In the genomic region with DNA sequence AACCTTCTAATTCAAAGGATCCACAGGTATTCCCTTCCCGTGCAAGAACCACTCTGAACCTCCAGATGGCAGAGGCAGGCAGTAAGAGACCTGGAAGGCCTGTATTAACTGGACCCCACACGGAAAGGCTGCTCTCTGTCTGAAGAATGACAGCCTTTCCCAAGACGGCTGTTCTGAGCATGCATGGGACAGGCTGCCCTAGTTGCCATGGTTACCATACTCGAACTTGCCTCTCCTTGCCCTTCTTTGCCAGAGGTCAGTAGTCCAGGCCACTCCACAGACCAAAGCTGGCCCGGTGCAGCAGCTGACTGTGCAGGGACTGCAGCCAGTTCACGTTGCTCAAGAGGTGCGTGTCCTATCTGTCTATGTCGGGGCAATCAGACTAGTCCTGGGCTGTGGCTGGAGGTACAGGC, we compare ENCODE assay signal across 9 mouse cellular contexts. TPM values are rescaled to one million over a fixed set of nuclear protein-coding genes. Genes with fewer than 3 reads are reported as not detected.
DNase-seq lines count a peak whose midpoint lies in the region; ATAC-seq lines count a peak whose summit lies in the region.
"Had no signal": no experiment of that assay in that cellular context is flagged by ENCODE, and none has a peak within 500 bp of the region (broad histone marks: within the 10 kb centered on the region; RNA-seq: fewer than 3 reads in every experiment).

No protein-coding gene starts in this region.

- no peak for ATAC-seq in activated CD4-positive, CD25-positive, alpha-beta regulatory T cell, adult 4 months
- no peak for ATAC-seq in megakaryocyte, adult 5-6 weeks (ENCODE audit: poor library complexity, severe bottlenecking)

- DNase-seq in adrenal gland, adult 8-10 months = peak; percentile 60
- no peak for DNase-seq in adrenal gland, adult 18-20 months (ENCODE audit: low spot score in 2 of 2)
- DNase-seq in embryo, embryonic 10 days (ENCODE audit: low spot score) = peak; percentile 91
- DNase-seq in kidney, adult 18-20 months = peak; percentile 75
- DNase-seq in lung, postnatal 36 days = peak; percentile 47
- no peak for DNase-seq in right cerebral cortex, postnatal 25 days

RNA-seq across cellular contexts. Expression of a gene that starts 17.2 kb away (rescaled TPM):
- 10 to 100 TPM; 16.8 to 25.2 (median 20.5) TPM for total RNA-seq in adrenal gland, adult 8-10 months (2022)
- total RNA-seq in adrenal gland, adult 18-20 months (2021) = 10 to 100 TPM; 17.1 to 20.3 TPM
- polyA plus RNA-seq in activated CD4-positive, CD25-positive, alpha-beta regulatory T cell, adult 4 months (2017; shearing (Covaris generic)) = 10 to 100 TPM; 11.9 to 12.6 TPM
- 9.9 and 10.6 TPM in 2 replicates for total RNA-seq in megakaryocyte, adult 5-6 weeks (2015)
- total RNA-seq in megakaryocyte, adult 5-6 weeks (2017) = 4.2 and 5.3 TPM in 2 replicates

RNA-seq across cellular contexts. Expression of a gene that starts 18.9 kb away (rescaled TPM):
- total RNA-seq in adrenal gland, adult 8-10 months (2022) = 1 to 10 TPM; 2.9 to 5.9 (median 4.2) TPM
- total RNA-seq in adrenal gland, adult 18-20 months (2021) = 1 to 10 TPM; 2.5 to 2.6 TPM
- 1 to 10 TPM in 1 of 2 experiments, under 1 TPM in 1; 0.98 to 1.2 TPM for polyA plus RNA-seq in activated CD4-positive, CD25-positive, alpha-beta regulatory T cell, adult 4 months (2017; shearing (Covaris generic))
- 1.0 and 1.4 TPM in 2 replicates for total RNA-seq in megakaryocyte, adult 5-6 weeks (2015)
- total RNA-seq in megakaryocyte, adult 5-6 weeks (2017) = 1.7 and 2.4 TPM in 2 replicates

RNA-seq across cellular contexts. Expression of a gene that starts 20.7 kb away (rescaled TPM):
- total RNA-seq in adrenal gland, adult 8-10 months (2022) = 10 to 100 TPM; 18.3 to 27.1 (median 23.8) TPM
- 10 to 100 TPM; 13.2 to 16.1 TPM for total RNA-seq in adrenal gland, adult 18-20 months (2021)
- 10 to 100 TPM; 13.9 to 15.9 TPM for polyA plus RNA-seq in activated CD4-positive, CD25-positive, alpha-beta regulatory T cell, adult 4 months (2017; shearing (Covaris generic))
- 11.3 and 13.6 TPM in 2 replicates for total RNA-seq in megakaryocyte, adult 5-6 weeks (2015)
- total RNA-seq in megakaryocyte, adult 5-6 weeks (2017) = 14.8 and 16.4 TPM in 2 replicates

RNA-seq across cellular contexts. Expression of a gene that starts 39.0 kb away (rescaled TPM):
- total RNA-seq in adrenal gland, adult 8-10 months (2022) = not detected
- not detected for total RNA-seq in adrenal gland, adult 18-20 months (2021)
- polyA plus RNA-seq in activated CD4-positive, CD25-positive, alpha-beta regulatory T cell, adult 4 months (2017; shearing (Covaris generic)) = 10 to 100 TPM; 44.3 to 60.9 TPM
- total RNA-seq in megakaryocyte, adult 5-6 weeks (2015) = not detected in 2 replicates
- total RNA-seq in megakaryocyte, adult 5-6 weeks (2017) = not detected in 2 replicates
- polyA plus RNA-seq: limb, embryonic 11.5 days had no signal

RNA-seq across cellular contexts. Expression of a gene that starts 41.4 kb away (rescaled TPM):
- total RNA-seq in adrenal gland, adult 8-10 months (2022) = 1 to 10 TPM; 1.9 to 3.1 (median 2.8) TPM
- total RNA-seq in adrenal gland, adult 18-20 months (2021) = 1 to 10 TPM; 1.7 to 1.9 TPM
- 100 to 1,000 TPM; 185 to 292 TPM for polyA plus RNA-seq in activated CD4-positive, CD25-positive, alpha-beta regulatory T cell, adult 4 months (2017; shearing (Covaris generic))
- 1.5 and 2.2 TPM in 2 replicates for total RNA-seq in megakaryocyte, adult 5-6 weeks (2015)
- 0.12 and 0.73 TPM in 2 replicates for total RNA-seq in megakaryocyte, adult 5-6 weeks (2017)

Comparison
In these comparisons a context has a peak if more than half of its experiments do, and no peak if none do; other contexts are left out.
1. DNase-seq: peak in adrenal gland, adult 8-10 months (single experiment), embryo, embryonic 10 days (single experiment), kidney, adult 18-20 months (single experiment) and lung, postnatal 36 days (single experiment); none in adrenal gland, adult 18-20 months (0 of 2) and right cerebral cortex, postnatal 25 days (single experiment).